Mouse (Mus musculus): ENCODE data around the gene Ing4. TPM values are rescaled to one million over a fixed set of nuclear protein-coding genes. Genes with fewer than 3 reads are reported as not detected.
A peak's percentile ranks its signal among the peaks of the same experiment; 100 is the strongest.

The Ing4 gene
- polyA plus RNA-seq, 1 experiment from 2014 or later: 99.0 TPM

DNA sequence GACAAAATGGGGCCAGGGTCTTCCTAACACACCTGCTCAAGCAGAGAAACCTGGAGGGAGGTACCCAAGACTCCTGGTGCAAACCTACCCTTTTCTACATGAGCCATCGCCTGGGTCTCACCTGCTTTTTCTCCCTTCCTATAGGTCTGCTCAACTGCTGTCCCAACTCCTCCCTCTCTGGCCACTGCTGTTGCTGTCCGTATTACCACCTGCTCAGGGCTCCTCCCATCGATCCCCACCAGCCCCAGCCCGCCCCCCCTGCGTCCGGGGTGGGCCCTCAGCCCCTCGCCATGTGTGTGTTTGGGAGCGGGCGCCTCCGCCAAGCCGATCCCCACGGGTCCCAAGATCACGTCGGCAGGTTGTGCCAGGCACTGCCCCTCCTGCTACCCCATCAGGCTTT lies 40.5 kb upstream of the Ing4 start:
- H3K4me1 ChIP-seq (ENCODE audit: control insufficient read depth, insufficient read depth, low read length): peaks cover 8% of the 10 kb centered on the region
- no peak for DNase-seq (ENCODE audit: low spot score)
- no peak overlapping the region for H3K4me2 ChIP-seq (ENCODE audit: low read depth, low read length)
- H3K9ac ChIP-seq (ENCODE audit: low read depth, low read length): no peak overlapping the region
- H3K4me3 ChIP-seq (ENCODE audit: low read depth, low read length): no peak overlapping the region
- no peak for ATAC-seq (ENCODE audit: low read depth)
- H3K27ac ChIP-seq (replicated peaks; ENCODE audit: low read depth, low read length): no peak overlapping the region
- 32% methylated on average over 14 of the region's 14 CpGs for WGBS
- no peaks in the 10 kb centered on the region for H3K36me3 ChIP-seq (ENCODE audit: control insufficient read depth, insufficient read depth, low read length)
- peaks cover 72% of the 10 kb centered on the region for H3K27me3 ChIP-seq (replicated peaks; ENCODE audit: control insufficient read depth, insufficient read depth, low read length)
- H3K9me3 ChIP-seq (ENCODE audit: control insufficient read depth, low read length): no peaks in the 10 kb centered on the region

DNA sequence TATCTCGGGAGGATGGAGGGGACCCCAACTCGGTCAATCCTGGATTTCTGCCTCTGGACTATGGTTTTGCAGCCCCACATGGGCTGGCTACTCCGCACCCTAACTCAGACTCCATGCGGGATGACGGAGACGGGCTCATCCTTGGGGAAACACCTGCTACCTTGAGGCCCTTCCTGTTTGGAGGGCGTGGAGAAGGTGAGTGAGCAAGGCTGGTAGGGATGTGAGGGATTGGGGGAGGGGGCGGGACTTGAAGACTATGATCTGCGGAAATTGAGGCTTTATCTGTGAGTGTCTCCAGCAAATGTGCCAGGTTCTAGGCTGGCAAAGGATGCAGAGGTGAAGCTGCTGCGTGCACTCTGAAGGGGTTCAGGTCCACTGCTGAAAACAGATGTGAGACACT lies 40.0 kb upstream of the Ing4 start:
- Histone ChIP-seq H3K4me2 (ENCODE audit: low read depth, low read length) (no peak overlapping the region), H3K4me3 (ENCODE audit: low read depth, low read length) (no peak overlapping the region), H3K9ac (ENCODE audit: low read depth, low read length) (no peak overlapping the region), H3K27ac (replicated peaks; ENCODE audit: low read depth, low read length) (no peak overlapping the region), H3K36me3 (ENCODE audit: control insufficient read depth, insufficient read depth, low read length) (no peaks in the 10 kb centered on the region), H3K27me3 (replicated peaks; ENCODE audit: control insufficient read depth, insufficient read depth, low read length) (peaks cover 68% of the 10 kb centered on the region), H3K9me3 (ENCODE audit: control insufficient read depth, low read length) (no peaks in the 10 kb centered on the region), H3K4me1 (ENCODE audit: control insufficient read depth, insufficient read depth, low read length) (peaks cover 8% of the 10 kb centered on the region)
- WGBS: 35% methylated on average over 10 of the region's 10 CpGs
- ATAC-seq (ENCODE audit: low read depth) (no peak), DNase-seq (ENCODE audit: low spot score) (no peak)

DNA sequence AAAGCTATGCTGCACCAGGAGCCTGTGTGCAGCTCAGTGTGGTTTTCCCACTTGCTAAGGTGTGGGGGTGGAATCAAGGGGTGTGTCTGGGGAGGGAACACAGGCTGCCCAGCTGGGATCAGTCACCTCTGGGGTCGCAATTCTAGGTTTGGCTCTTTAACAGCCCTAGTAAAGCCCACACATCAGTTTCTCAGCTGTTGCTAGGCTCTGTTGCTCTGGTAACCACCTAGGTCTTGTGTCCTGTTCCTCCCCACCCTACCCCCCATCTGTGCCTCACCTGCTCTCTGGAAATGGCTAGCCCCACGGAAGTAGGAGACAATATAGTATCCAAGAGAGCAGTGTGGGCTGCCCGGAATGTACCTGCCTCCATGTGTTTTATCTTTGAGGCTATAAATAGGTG lies 35.9 kb upstream of the Ing4 start:
- H3K27me3 ChIP-seq (replicated peaks; ENCODE audit: control insufficient read depth, insufficient read depth, low read length): peaks cover 34% of the 10 kb centered on the region
- 37% methylated on average over 3 of the region's 3 CpGs for WGBS
- DNase-seq (ENCODE audit: low spot score): no peak
- H3K27ac ChIP-seq (replicated peaks; ENCODE audit: low read depth, low read length): no peak overlapping the region
- H3K36me3 ChIP-seq (ENCODE audit: control insufficient read depth, insufficient read depth, low read length): no peaks in the 10 kb centered on the region
- H3K4me1 ChIP-seq (ENCODE audit: control insufficient read depth, insufficient read depth, low read length): peaks cover 13% of the 10 kb centered on the region; the same call in 1 of the 2 replicates
- no peaks in the 10 kb centered on the region for H3K9me3 ChIP-seq (ENCODE audit: control insufficient read depth, low read length)
- no peak for ATAC-seq (ENCODE audit: low read depth)
- H3K4me3 ChIP-seq (ENCODE audit: low read depth, low read length): no peak overlapping the region
- H3K9ac ChIP-seq (ENCODE audit: low read depth, low read length): no peak overlapping the region
- H3K4me2 ChIP-seq (ENCODE audit: low read depth, low read length): no peak overlapping the region

DNA sequence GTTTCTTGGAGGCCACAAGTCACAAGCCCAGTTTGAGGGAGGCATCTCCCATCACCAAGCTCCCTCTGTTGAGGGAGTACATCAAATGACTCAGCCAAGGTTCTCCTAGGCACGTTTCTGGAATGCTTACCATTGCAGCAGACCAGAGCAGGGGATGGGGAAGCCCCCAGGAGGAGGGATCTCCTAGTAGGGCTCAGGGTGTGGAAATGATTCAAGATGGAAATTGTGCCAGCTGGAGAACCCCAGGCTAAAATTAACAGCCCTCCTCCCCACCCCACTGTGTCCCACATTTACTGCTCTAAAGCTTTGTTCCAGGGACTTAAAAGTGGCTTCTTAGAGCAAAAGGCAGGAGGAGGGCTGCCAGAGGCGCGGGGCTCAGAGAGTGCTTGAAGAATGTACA lies 34.5 kb upstream of the Ing4 start:
- Histone ChIP-seq H3K4me1 (ENCODE audit: control insufficient read depth, insufficient read depth, low read length) (peaks cover 12% of the 10 kb centered on the region; the same call in 1 of the 2 replicates), H3K27me3 (replicated peaks; ENCODE audit: control insufficient read depth, insufficient read depth, low read length) (peaks cover 21% of the 10 kb centered on the region), H3K9me3 (ENCODE audit: control insufficient read depth, low read length) (no peaks in the 10 kb centered on the region), H3K36me3 (ENCODE audit: control insufficient read depth, insufficient read depth, low read length) (no peaks in the 10 kb centered on the region), H3K4me2 (ENCODE audit: low read depth, low read length) (no peak overlapping the region), H3K27ac (replicated peaks; ENCODE audit: low read depth, low read length) (no peak overlapping the region), H3K9ac (ENCODE audit: low read depth, low read length) (peak overlapping the region; percentile 30; the same call in 1 of the 2 replicates), H3K4me3 (ENCODE audit: low read depth, low read length) (no peak overlapping the region)
- DNase-seq (ENCODE audit: low spot score): no peak
- ATAC-seq (ENCODE audit: low read depth): no peak
- WGBS: 36% methylated on average over 3 of the region's 3 CpGs

DNA sequence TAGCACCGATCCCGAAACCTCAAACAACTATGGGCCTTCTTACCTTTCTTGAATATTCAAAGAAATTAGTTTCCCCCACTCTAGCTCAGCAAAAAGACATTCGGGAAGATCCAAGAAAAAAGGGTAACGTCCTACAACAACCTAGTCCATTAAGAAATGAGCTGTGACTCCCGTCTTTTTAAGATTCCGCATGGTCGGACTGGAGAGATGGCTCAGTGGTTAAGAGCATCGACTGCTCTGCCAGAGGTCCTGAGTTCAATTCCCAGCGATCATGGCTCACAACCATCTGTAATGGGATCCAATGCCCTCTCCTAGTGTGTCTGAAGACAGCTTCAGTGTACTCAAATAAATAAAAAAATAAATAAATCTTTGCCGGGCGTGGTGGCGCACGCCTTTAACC lies 31.5 kb upstream of the Ing4 start:
- Histone ChIP-seq H3K9ac (ENCODE audit: low read depth, low read length) (peak overlapping the region; percentile 68), H3K27ac (replicated peaks; ENCODE audit: low read depth, low read length) (peak overlapping the region; percentile 98), H3K9me3 (ENCODE audit: control insufficient read depth, low read length) (no peaks in the 10 kb centered on the region), H3K4me2 (ENCODE audit: low read depth, low read length) (peak overlapping the region; percentile 92), H3K4me1 (ENCODE audit: control insufficient read depth, insufficient read depth, low read length) (peaks cover 25% of the 10 kb centered on the region), H3K27me3 (replicated peaks; ENCODE audit: control insufficient read depth, insufficient read depth, low read length) (no peaks in the 10 kb centered on the region), H3K36me3 (ENCODE audit: control insufficient read depth, insufficient read depth, low read length) (peaks cover 25% of the 10 kb centered on the region), H3K4me3 (ENCODE audit: low read depth, low read length) (peak overlapping the region; percentile 85)
- WGBS: 46% methylated on average over 13 of the region's 13 CpGs
- no peak for DNase-seq (ENCODE audit: low spot score)
- ATAC-seq (ENCODE audit: low read depth): no peak

DNA sequence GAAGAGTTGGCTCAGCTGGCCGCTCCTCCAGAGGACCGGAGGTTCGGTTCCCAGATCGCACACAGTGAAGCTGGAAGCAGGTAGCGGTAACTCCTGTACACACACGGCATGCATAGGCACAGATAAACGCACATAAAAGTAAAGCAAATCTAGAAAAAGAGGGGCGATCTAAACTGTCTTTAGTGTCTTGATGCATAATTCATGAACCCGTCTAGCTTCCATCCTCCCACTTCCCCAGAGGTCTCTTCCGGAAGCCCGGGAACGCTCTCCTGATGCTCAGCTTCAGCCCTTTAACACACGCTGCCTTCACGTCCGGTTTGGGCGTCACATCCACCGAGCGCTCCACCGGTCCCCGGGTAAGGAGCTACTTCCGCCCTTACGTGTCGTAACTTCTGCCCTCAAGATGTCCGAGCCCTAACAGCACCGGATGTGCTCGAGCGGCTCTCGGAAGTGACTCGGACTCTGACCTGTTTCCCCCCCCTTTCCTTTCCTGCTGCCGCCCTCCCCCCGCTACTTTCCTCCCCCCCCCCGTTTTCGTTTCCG lies 30.9 kb upstream of the Ing4 start:
- DNase-seq (ENCODE audit: low spot score): peak; percentile 100
- Histone ChIP-seq H3K9ac (ENCODE audit: low read depth, low read length) (peak overlapping the region; percentile 98), H3K36me3 (ENCODE audit: control insufficient read depth, insufficient read depth, low read length) (peaks cover 28% of the 10 kb centered on the region), H3K27me3 (replicated peaks; ENCODE audit: control insufficient read depth, insufficient read depth, low read length) (no peaks in the 10 kb centered on the region), H3K4me1 (ENCODE audit: control insufficient read depth, insufficient read depth, low read length) (peaks cover 25% of the 10 kb centered on the region), H3K9me3 (ENCODE audit: control insufficient read depth, low read length) (no peaks in the 10 kb centered on the region), H3K4me2 (ENCODE audit: low read depth, low read length) (peak overlapping the region; percentile 92), H3K27ac (replicated peaks; ENCODE audit: low read depth, low read length) (peak overlapping the region; percentile 98), H3K4me3 (ENCODE audit: low read depth, low read length) (peak overlapping the region; percentile 85)
- under 1% methylated on average over 32 of the region's 34 CpGs for WGBS
- peak; percentile 99 for ATAC-seq (ENCODE audit: low read depth)

DNA sequence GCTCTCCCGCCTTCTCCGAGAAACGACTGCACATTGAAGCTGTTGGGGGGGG lies 30.6 kb upstream of the Ing4 start, which contains the start of gene Zfp384:
Zfp384 (plus strand) TSS at position 17 of the 52 bp plus-strand sequence.
- ATAC-seq (ENCODE audit: low read depth): no peak
- H3K27me3 ChIP-seq (replicated peaks; ENCODE audit: control insufficient read depth, insufficient read depth, low read length): no peaks in the 10 kb centered on the region
- DNase-seq (ENCODE audit: low spot score): no peak
- H3K4me1 ChIP-seq (ENCODE audit: control insufficient read depth, insufficient read depth, low read length): peaks cover 25% of the 10 kb centered on the region
- peak within 1 kb of the TSS; percentile 98 for H3K9ac ChIP-seq (ENCODE audit: low read depth, low read length)
- H3K4me2 ChIP-seq (ENCODE audit: low read depth, low read length): peak within 1 kb of the TSS; percentile 92
- H3K4me3 ChIP-seq (ENCODE audit: low read depth, low read length): peak within 1 kb of the TSS; percentile 85
- H3K36me3 ChIP-seq (ENCODE audit: control insufficient read depth, insufficient read depth, low read length): peaks cover 31% of the 10 kb centered on the region
- 0% methylated on average over 3 of the region's 3 CpGs for WGBS
- peak within 1 kb of the TSS; percentile 98 for H3K27ac ChIP-seq (replicated peaks; ENCODE audit: low read depth, low read length)
- H3K9me3 ChIP-seq (ENCODE audit: control insufficient read depth, low read length): no peaks in the 10 kb centered on the region

DNA sequence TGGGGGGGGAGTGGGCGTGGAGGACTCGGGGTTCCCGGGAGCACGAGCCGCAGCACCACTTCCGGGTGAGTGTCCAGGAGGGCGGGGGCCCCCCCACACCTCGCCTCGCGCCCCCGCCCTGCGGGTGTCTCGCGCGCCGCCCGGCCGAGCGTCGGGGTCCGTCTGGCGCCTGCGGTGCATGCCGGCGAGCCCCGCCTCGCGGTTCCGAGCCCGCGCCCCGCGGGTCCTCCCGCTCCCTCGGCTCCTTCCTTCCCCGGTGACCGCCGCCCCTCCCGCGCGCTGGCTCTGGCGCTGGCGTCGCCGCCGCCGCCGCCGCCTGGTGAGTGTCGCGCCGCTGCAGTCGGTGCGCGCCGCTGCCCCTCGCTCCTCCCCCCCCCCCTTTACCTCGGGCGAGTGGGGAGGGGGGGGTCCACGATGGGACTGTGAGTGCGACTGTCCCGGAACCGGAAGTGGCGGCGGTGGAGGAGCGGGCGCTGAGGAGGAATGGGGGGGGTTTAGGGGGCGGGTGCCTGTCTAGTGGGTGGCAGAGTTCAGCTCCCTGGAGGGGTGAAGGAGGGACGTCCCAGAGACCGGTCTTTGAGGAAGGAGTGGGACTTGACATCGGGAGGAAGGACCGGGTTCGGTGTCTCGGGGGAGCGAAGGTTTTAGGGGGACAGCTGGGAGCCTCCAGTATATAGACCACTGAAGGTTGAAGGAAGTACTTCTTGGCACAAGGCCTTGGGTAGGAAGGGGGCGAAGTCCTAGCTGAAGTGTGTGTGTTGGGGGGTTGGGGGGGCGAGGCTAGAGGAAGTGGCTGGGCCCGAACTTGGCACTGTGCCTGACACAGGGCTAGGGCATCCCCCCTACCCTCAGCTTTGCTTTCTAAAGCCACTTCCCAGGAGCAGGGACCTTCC lies 30.1 kb upstream of the Ing4 start:
- Histone ChIP-seq H3K27ac (replicated peaks; ENCODE audit: low read depth, low read length) (peak overlapping the region; percentile 98), H3K36me3 (ENCODE audit: control insufficient read depth, insufficient read depth, low read length) (peaks cover 35% of the 10 kb centered on the region), H3K9ac (ENCODE audit: low read depth, low read length) (peak overlapping the region; percentile 98), H3K4me2 (ENCODE audit: low read depth, low read length) (peak overlapping the region; percentile 92), H3K9me3 (ENCODE audit: control insufficient read depth, low read length) (no peaks in the 10 kb centered on the region), H3K27me3 (replicated peaks; ENCODE audit: control insufficient read depth, insufficient read depth, low read length) (no peaks in the 10 kb centered on the region), H3K4me1 (ENCODE audit: control insufficient read depth, insufficient read depth, low read length) (peaks cover 25% of the 10 kb centered on the region), H3K4me3 (ENCODE audit: low read depth, low read length) (peak overlapping the region; percentile 85)
- ATAC-seq (ENCODE audit: low read depth) (peak; percentile 84), DNase-seq (ENCODE audit: low spot score) (peak; percentile 93)
- WGBS: 0% methylated on average over 16 of the region's 78 CpGs

DNA sequence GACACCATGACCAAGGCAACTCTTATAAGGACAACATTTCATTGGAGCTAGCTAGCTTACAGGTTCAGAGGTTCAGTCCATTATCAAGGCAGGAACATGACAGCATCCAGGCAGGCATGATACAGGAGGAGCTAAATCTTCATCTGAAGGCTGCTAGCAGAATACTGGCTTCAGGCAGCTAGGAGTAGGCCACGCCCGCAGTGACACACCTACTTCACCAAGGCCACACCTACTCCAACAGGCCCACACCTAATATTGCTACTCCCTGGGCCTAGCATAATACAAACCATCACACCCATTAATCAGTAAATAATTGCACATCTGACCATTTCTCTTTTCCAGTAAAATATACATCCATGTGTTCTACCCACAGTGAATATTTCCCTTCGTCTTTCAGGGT lies 21.9 kb upstream of the Ing4 start:
- no peak overlapping the region for H3K4me2 ChIP-seq (ENCODE audit: low read depth, low read length)
- H3K4me3 ChIP-seq (ENCODE audit: low read depth, low read length): no peak overlapping the region
- H3K9me3 ChIP-seq (ENCODE audit: control insufficient read depth, low read length): no peaks in the 10 kb centered on the region
- peaks cover 79% of the 10 kb centered on the region for H3K36me3 ChIP-seq (ENCODE audit: control insufficient read depth, insufficient read depth, low read length)
- ATAC-seq (ENCODE audit: low read depth) (no peak), DNase-seq (ENCODE audit: low spot score) (no peak)
- H3K27ac ChIP-seq (replicated peaks; ENCODE audit: low read depth, low read length): no peak overlapping the region
- WGBS: 88% methylated on average over 3 of the region's 3 CpGs
- H3K9ac ChIP-seq (ENCODE audit: low read depth, low read length): no peak overlapping the region
- no peaks in the 10 kb centered on the region for H3K27me3 ChIP-seq (replicated peaks; ENCODE audit: control insufficient read depth, insufficient read depth, low read length)
- H3K4me1 ChIP-seq (ENCODE audit: control insufficient read depth, insufficient read depth, low read length): no peaks in the 10 kb centered on the region

Measured in embryonic facial prominence, embryonic 14.5 days (tissue).